Mouse (Mus musculus) testis, adult 2 months (tissue): Measurements from ENCODE around the gene Rapgef2.

Experiments used
- CTCF ChIP-seq: fragments of 200-500 bp; IDR thresholded peaks from 2 replicates; pipeline ENCODE4 v1.5.1; 2012; ENCODE audit warnings: low read depth, mild to moderate bottlenecking, inconsistent platforms, low read length, moderate library complexity; ENCODE audit not compliant: control insufficient read depth, insufficient read depth, insufficient replicate concordance
- POLR2A ChIP-seq: fragments of 200-500 bp; IDR thresholded peaks from 2 replicates; pipeline ENCODE4 v1.6.1; 2012; ENCODE audit warnings: low read depth, mild to moderate bottlenecking, inconsistent platforms, low read length, moderate library complexity; ENCODE audit not compliant: control insufficient read depth

- TF ChIP-seq CTCF (no peak), POLR2A (no peak)
These were observed 207.2 kb downstream of the Rapgef2 start for GRCm38 (mm10) chr3:79079076-79079475.
